Mouse (Mus musculus) G1E (cell line): Measurements from ENCODE around the gene Olfr1371. TPM values are rescaled to one million over a fixed set of nuclear protein-coding genes. Genes with fewer than 3 reads are reported as not detected.
A peak's percentile ranks its signal among the peaks of the same experiment; 100 is the strongest.

ENCODE experiments used
- ATAC-seq: 2 replicates; pipeline ENCODE4 v1.8.0; 2016; ENCODE audit warnings: mild to moderate bottlenecking; ENCODE audit not compliant: insufficient number of reproducible peaks, poor library complexity, low FRiP score, severe bottlenecking; ENCODE audit errors: extremely low read depth
- DNase-seq: peaks from one replicate; pipeline ENCODE4 v3.0.0; 2012; ENCODE audit warnings: low spot score
- H3K27me3 ChIP-seq: 2 replicates; pipeline ENCODE4 v1.6.1; 2012; ENCODE audit warnings: mild to moderate bottlenecking, low read length, inconsistent platforms; ENCODE audit not compliant: insufficient read depth
- H3K36me3 ChIP-seq: replicated peaks from 2 replicates; pipeline ENCODE3; 2012; ENCODE audit warnings: mild to moderate bottlenecking, inconsistent platforms
- H3K4me1 ChIP-seq: 2 replicates; pipeline ENCODE4 v1.6.1; 2012; ENCODE audit warnings: low read depth, low read length, inconsistent platforms, mixed read lengths; ENCODE audit not compliant: insufficient read depth
- H3K4me3 ChIP-seq: 2 replicates; pipeline ENCODE4 v1.5.1; 2012; ENCODE audit warnings: low read depth, mild to moderate bottlenecking, inconsistent platforms, low read length, moderate library complexity, mixed read lengths
- H3K9me3 ChIP-seq: replicated peaks from 2 replicates; pipeline ENCODE4 v1.6.1; 2012; ENCODE audit warnings: inconsistent platforms
- CTCF ChIP-seq: IDR thresholded peaks from 2 replicates; pipeline ENCODE4 v1.5.1; 2012; ENCODE audit warnings: low read depth, low read length, inconsistent platforms, mixed read lengths
- GATA1 ChIP-seq: IDR thresholded peaks from 2 replicates; pipeline ENCODE4 v1.6.1; 2012; ENCODE audit warnings: borderline replicate concordance, low read length, inconsistent platforms, mixed read lengths
- GATA2 ChIP-seq: IDR thresholded peaks from 2 replicates; pipeline ENCODE4 v1.6.1; 2012; ENCODE audit warnings: low read depth, low read length, inconsistent platforms, borderline replicate concordance
- POLR2AphosphoS5 ChIP-seq: IDR thresholded peaks from 2 replicates; pipeline ENCODE4 v1.6.1; 2012; ENCODE audit warnings: low read depth, low read length, inconsistent platforms; ENCODE audit not compliant: insufficient replicate concordance
- TAL1 ChIP-seq: conservative IDR thresholded peaks from 2 replicates; pipeline ENCODE4 v1.6.1; 2012; ENCODE audit warnings: low read depth, low read length, inconsistent platforms, mixed read lengths
- polyA plus RNA-seq: library from polyadenylated mRNA; stranded (reverse); fragments of >175 nt; gene quantifications from 2 replicates; pipeline ENCODE4 v1.2.3, GENCODE M21; 2012
- total RNA-seq, 2 experiments: library from RNA; stranded (forward) in 1 of 2; stranded (reverse) in 1 of 2; fragments of 200-1000 nt in 1 of 2; fragments of >200 nt in 1 of 2; fragmentation: Nextera tagmentation in 1 of 2; gene quantifications; 2 replicates each; pipeline ENCODE4 v1.2.3; 2014 to 2017

The Olfr1371 gene
- total and polyA plus RNA-seq, 3 experiments = 0.27 TPM; not detected in 2

- H3K4me1 ChIP-seq = no peaks in the 10 kb centered on the region
- no peak for DNase-seq
- no peak for TF ChIP-seq TAL1
- no peak for TF ChIP-seq GATA2
- TF ChIP-seq POLR2AphosphoS5 = no peak
- no peak for TF ChIP-seq CTCF
- TF ChIP-seq GATA1 = no peak
- ATAC-seq = no peak
- peaks cover 9% of the 10 kb centered on the region; the same call in 1 of the 2 replicates for H3K27me3 ChIP-seq
- H3K4me3 ChIP-seq = no peak overlapping the region
- no peaks in the 10 kb centered on the region for H3K9me3 ChIP-seq
- H3K36me3 ChIP-seq = peaks cover 42% of the 10 kb centered on the region
Observed at GRCm38 (mm10) chr11:52255077-52255476, 41.3 kb upstream of the Olfr1371 start.

- Histone ChIP-seq H3K9me3 (no peaks in the 10 kb centered on the region), H3K36me3 (peaks cover 53% of the 10 kb centered on the region), H3K4me3 (no peak overlapping the region), H3K27me3 (peaks cover 3% of the 10 kb centered on the region; the same call in 1 of the 2 replicates), H3K4me1 (no peaks in the 10 kb centered on the region)
- TF ChIP-seq CTCF (peak; percentile 75), GATA2 (no peak), GATA1 (no peak), POLR2AphosphoS5 (no peak)
- ATAC-seq (no peak), DNase-seq (peak; percentile 57)
Observed at GRCm38 (mm10) chr11:52253674-52254375, 40.0 kb upstream of the Olfr1371 start.

- Histone ChIP-seq H3K4me1 (no peaks in the 10 kb centered on the region; the same call in 1 of the 2 replicates), H3K36me3 (peaks cover 63% of the 10 kb centered on the region), H3K4me3 (no peak overlapping the region), H3K27me3 (no peaks in the 10 kb centered on the region; the same call in 1 of the 2 replicates), H3K9me3 (no peaks in the 10 kb centered on the region)
- no peak for ATAC-seq
- no peak for DNase-seq
- TF ChIP-seq TAL1 (no peak), GATA1 (no peak), GATA2 (no peak), CTCF (no peak), POLR2AphosphoS5 (no peak)
Observed at GRCm38 (mm10) chr11:52252692-52253091, 38.9 kb upstream of the Olfr1371 start.

- no peaks in the 10 kb centered on the region; the same call in 1 of the 2 replicates for H3K27me3 ChIP-seq
- ATAC-seq = no peak
- TF ChIP-seq TAL1 = no peak
- TF ChIP-seq GATA2 = no peak
- no peak for TF ChIP-seq CTCF
- no peak for TF ChIP-seq GATA1
- no peak for TF ChIP-seq POLR2AphosphoS5
- peaks cover 72% of the 10 kb centered on the region for H3K36me3 ChIP-seq
- DNase-seq = no peak
- no peak overlapping the region for H3K4me3 ChIP-seq
- no peaks in the 10 kb centered on the region for H3K9me3 ChIP-seq
- no peaks in the 10 kb centered on the region; the same call in 1 of the 2 replicates for H3K4me1 ChIP-seq
Observed at GRCm38 (mm10) chr11:52251770-52252169, 38.0 kb upstream of the Olfr1371 start.

- no peak for ATAC-seq
- H3K36me3 ChIP-seq = peaks cover 84% of the 10 kb centered on the region
Observed at GRCm38 (mm10) chr11:52249452-52249851, 35.7 kb upstream of the Olfr1371 start.

GRCm38 (mm10) chr11:52240898-52241542 is 27.2 kb upstream of the Olfr1371 start:
- H3K36me3 ChIP-seq = peaks cover 91% of the 10 kb centered on the region
- TF ChIP-seq GATA2 (no peak), POLR2AphosphoS5 (no peak)

More at GRCm38 (mm10) chr11:52249452-52249851, 35.7 kb upstream of the Olfr1371 start:
- no peak overlapping the region for H3K4me3 ChIP-seq
- no peak for DNase-seq
- H3K27me3 ChIP-seq = no peaks in the 10 kb centered on the region
- H3K9me3 ChIP-seq = no peaks in the 10 kb centered on the region
- no peaks in the 10 kb centered on the region; the same call in 1 of the 2 replicates for H3K4me1 ChIP-seq
- no peak for TF ChIP-seq POLR2AphosphoS5
- TF ChIP-seq GATA2 = no peak
- no peak for TF ChIP-seq GATA1
- TF ChIP-seq TAL1 = no peak
- no peak for TF ChIP-seq CTCF

More at GRCm38 (mm10) chr11:52240898-52241542, 27.2 kb upstream of the Olfr1371 start:
- Histone ChIP-seq H3K4me1 (peaks cover 11% of the 10 kb centered on the region; the same call in 1 of the 2 replicates), H3K27me3 (no peaks in the 10 kb centered on the region), H3K9me3 (no peaks in the 10 kb centered on the region), H3K4me3 (no peak overlapping the region)
- ATAC-seq = no peak
- DNase-seq = no peak
